Mouse (Mus musculus) embryo, embryonic 11.5 days (tissue): ENCODE data around the gene Arnt2.
A peak's percentile ranks its signal among the peaks of the same experiment; 100 is the strongest.

Experiments used
- DNase-seq: peaks from one replicate; pipeline ENCODE4 v3.0.0-alpha.2; 2012; ENCODE audit warnings: low read depth, low spot score

Gene Arnt2

GRCm38 (mm10) chr7:84409896-84410521 lies at the start of gene Arnt2:
Gene Arnt2 (minus strand): TSS chr7:84410176.
- DNase-seq: peak; percentile 65

- no peak for DNase-seq
Observed at GRCm38 (mm10) chr7:84451681-84452080, 41.7 kb upstream of the Arnt2 start.

DNA sequence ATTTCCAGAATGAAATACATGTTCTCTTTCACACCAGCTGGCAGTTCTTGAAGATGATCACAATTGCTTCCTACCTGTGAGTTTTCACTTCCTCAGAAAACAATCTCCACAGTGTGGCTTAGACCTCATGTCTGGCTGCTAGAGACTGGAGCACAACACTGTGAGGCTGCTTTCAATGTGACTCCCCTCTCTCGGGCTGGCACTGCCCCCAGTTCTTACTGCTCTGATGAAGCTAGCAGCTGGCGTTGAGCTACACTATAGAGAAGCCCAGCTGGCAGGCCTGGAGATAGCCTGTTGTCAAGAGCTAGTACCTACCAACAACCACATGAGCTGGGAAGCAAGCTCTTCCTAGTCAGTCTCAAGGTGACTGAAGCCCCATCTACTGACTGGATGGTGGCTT lies 39.1 kb upstream of the Arnt2 start:
- no peak for DNase-seq

DNA sequence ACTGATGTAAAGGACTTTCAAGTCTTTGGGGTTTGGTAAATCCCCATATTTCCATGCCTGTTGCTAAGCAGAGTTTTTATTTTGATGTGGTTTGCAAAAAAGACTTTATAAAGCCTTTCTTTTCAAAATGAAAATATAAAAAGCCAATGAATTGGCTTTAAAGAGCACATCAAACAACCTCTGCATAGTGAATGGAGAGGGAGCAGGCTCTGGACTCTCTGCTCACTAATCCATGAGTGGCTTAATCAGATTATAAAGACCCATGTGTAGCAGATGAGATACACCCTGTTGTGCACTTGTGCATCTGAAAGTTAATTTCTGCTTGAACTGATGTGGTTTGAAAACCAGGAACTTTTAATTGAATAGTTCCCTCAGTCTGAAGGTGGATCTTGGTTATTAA lies 38.5 kb upstream of the Arnt2 start:
- no peak for DNase-seq

DNA sequence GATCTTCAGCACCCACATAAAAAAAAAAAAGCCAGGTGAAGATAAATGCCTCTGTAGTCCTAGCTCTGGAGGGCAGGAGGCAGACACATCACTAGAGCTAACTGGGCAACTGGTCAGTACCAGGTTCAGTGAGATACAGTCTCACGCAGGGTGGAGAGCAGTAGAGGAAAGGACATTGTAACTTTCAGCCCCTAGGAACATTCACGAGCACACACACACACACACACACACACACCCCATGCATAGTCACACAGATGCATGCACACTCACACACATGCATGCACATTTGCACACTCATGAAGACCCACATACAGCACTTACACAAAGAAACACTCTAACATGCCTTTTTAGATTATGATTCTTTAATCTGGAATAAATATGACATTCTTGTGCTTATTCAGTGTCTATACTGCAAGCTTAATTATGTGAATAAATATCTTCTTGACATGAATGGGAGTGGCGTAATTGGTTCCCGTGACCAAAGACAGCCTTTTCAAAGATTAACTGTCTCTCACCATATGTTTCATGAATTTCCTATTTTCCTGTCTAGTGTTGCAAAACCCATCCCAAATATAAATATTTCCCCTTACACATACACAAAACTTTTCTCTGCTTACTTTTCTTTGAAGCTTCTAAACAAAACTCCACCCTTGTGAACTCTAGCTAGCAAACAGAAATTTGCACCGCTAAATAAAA lies 37.9 kb upstream of the Arnt2 start:
- DNase-seq: no peak

- DNase-seq: peak; percentile 53
Observed at GRCm38 (mm10) chr7:84447060-84447459, 37.1 kb upstream of the Arnt2 start.

- DNase-seq: no peak
Observed at GRCm38 (mm10) chr7:84442343-84442911, 32.5 kb upstream of the Arnt2 start.

DNA sequence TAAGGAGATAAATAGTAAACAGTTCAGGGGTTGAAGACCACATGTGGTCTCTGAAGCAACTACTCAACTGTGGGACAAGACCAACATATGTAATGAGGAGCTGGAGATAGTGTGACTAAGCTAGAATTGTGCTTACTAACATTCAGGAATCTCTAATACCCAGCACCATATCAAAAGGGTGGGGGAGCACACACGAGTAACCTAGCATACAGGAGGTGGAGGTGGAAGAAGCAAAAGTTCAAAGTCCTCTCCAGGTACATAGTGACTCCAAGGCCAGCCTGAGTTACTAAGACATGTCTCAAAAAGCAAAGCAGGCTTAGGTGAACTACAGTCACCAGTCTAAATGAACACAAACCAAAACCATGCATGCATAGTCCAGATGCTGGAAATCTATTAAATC lies 29.6 kb upstream of the Arnt2 start:
- DNase-seq: no peak

DNA sequence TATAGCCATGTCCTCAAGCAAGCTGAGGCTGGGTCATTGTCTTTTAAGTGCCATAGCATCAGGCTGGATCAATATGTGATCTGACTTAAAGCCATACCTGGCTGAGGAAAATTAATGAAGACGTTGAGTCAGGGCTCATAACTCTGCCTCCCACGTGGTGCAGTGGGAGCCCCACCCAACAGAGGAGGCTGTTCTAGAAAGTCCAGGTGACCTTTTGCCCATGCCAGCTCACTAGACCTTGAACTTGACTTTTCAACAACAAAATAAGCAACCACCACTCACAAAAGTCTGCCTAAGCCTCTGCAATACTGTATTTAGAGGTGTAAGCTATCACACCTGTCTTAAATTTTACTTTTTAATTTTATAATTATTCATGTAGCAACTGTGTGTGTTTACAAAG lies 24.9 kb upstream of the Arnt2 start:
- DNase-seq: no peak

GRCm38 (mm10) chr7:84432151-84432550 lies 22.2 kb upstream of the Arnt2 start:
- no peak for DNase-seq

- no peak for DNase-seq
Observed at GRCm38 (mm10) chr7:84427221-84427620, 17.2 kb upstream of the Arnt2 start.

DNA sequence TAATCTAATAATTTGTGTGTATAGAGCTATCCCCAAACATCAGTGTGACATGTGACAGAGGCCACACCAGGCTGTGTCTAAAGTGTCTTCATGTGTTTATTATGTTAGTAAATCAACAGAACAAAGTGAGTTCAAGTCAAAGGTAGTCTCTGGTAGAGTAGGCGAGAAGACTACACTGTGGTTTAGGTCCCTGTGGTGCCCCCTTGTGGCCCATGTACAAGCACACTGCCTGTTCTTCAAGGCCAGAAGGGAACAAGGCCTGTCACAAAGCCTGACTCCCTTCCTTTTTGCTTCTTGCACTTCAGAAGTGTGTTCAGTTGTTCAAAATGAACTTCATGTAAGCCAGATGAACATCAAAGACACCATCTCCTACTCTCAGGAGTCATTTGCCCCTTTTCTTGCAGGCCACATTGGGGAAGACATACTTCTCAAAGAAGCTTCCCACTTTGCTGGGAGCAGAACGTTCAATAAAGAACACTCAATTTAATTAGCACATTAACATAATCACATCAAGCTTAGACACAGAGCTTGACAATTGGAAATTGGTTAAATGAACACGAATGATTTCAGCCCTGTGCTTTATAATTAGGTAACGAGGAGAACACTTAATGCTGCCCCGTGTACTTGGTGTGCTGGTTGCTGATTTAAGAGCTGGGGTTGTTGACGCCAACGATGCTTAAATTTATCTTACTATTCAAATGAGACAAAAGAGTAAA lies 14.9 kb upstream of the Arnt2 start:
- no peak for DNase-seq

DNA sequence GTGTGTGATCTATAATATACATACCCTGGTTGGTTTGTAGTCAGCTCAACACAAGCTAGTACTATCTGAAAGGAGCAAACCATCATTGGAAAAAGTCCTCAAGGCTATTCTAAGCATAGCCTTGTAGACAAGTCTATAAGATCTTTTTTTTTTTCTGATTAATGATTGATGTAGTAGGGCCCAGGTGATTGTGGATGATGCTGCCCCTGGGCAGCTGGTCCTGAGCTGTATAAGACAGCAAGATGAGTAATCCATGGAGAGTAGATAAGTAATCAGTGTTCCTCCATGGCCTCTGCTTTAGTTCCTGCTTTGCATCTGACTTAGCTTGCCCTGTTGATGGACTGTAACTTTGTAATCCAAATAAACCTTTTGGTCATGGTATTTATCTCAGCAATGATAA lies 11.8 kb upstream of the Arnt2 start:
- DNase-seq: no peak

- no peak for DNase-seq
Observed at GRCm38 (mm10) chr7:84421291-84421665, 11.3 kb upstream of the Arnt2 start.

DNA sequence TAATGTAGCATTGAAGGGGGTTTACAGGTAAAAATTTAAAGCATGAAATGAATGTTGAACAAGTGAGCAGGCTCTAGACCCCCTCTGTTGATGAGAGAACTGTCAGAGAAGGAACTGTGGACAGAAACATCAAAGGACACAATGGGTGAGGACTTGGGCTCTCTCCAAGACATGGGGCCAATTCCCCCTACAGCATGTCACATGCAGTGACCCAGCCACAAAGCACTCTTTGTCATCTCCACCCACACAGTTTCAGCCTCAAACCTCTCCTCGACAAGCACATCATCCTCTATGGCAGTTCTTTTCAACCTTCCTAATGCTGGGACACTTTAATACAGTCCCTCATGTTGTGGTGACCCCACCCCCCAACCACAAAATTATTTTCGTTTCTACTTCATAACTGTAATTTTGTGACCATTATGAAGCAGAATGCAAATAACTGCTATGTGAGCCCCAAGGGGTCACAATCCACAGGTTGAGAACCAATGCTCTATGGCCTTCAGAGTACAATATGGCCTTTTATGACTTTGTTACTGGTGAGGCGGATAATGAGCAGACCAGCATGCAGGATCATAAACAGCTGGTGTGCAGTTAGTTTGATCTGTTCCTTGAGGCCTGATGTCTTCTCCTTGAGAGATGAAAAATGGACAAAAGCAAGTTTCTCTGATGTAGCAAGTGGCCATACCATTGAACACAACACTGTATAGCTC lies 10.8 kb upstream of the Arnt2 start:
- DNase-seq: no peak

GRCm38 (mm10) chr7:84417441-84417840 lies 7.5 kb upstream of the Arnt2 start:
- DNase-seq: no peak

- no peak for DNase-seq
Observed at GRCm38 (mm10) chr7:84412570-84412969, 2.6 kb upstream of the Arnt2 start.

DNA sequence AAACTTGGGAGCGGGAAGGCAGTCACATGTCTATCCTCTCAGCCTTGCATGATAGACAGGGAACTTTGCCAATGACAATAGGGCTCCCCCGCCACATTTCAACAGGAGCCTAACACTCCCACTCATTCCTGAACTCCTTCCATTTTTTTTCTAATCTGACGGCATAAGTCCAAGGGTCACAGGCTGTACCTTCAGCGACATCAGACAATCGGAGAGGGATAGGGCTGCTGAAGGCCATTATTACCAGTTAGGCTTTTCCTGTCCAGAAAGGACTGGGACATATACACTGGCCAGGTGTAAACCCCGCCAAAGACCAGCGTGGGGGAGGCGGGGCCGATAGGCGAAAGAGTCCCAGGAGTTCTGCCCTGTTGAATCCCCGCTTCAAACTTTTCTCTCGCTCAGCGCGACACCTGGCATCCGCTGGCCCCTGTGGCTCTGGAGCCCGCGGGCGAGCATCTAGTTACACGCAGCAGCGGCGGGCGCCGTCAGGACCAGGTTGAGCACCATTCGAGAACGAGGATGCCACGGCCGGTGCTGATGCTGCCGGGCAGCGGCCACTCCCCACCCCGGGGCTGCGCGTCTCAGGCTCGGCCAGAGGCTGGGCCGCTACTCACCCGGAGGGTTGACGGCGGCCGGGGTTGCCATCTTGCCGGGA lies 608 bp downstream of the Arnt2 start:
- peak; percentile 26 for DNase-seq

DNA sequence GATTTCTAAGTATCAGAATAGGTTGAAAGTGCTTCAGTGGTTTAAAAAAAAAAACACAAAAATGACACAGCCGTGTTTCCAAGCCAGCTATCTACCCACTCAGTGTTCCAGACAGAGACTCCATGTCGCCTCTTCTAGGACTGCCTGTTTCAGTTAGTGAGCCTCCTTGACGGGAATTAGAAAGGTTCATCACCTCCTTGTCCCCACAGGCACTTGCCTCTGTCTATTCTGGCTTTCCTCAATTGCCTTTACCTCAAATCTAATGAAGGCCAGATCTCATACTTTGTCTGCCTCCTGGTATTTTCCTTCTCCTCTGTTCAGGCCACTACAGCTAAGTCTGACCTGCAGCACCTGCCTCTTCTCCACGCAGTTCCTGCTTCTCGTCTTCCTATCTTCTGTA lies 1.7 kb downstream of the Arnt2 start:
- no peak for DNase-seq

DNA sequence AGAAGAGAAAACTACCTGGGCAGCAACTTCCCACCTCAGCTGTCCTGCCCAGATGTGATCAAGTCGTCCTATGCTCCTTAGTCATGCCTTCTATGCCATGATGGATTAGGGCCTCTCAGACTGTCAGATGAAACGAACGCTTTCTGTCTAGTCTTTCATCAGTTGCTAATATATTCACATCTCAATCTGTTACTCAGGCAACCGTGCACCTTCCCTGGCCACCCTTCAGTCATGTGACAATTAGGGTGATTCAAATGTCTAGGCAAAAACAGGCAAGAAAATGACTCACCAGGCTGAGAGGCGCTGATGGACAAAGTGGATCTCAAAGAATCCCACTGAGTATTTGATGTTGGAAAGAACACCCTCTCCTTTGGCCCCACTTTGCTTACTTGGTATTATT lies 6.6 kb downstream of the Arnt2 start:
- no peak for DNase-seq

GRCm38 (mm10) chr7:84401641-84402455 lies 8.1 kb downstream of the Arnt2 start:
- no peak for DNase-seq
